In the genomic region with DNA sequence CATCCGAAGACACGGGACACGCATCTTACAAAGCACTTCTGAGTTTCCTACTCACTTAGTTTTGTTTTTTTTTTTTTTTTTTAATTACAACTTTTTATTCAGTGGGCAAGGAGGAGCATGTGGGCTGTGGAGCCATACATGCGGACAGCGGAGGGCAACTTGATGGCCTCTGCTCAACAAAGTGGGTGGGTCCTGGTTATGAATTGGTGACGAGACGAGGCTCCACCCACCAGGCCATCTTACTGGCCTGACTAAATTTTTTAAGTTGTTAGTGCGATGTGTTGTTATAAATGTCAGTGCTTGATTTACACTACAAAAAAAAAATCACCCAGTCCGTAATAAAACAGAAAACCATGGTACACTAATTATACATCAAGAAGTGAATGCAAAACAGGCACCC, we compare ENCODE assay signal across 13 mouse cellular contexts.
"Had no signal": no experiment of that assay in that cellular context is flagged by ENCODE, and none has a peak within 500 bp of the region (broad histone marks: within the 10 kb centered on the region; RNA-seq: fewer than 3 reads in every experiment).

No protein-coding gene starts in this region.

- DNase-seq: layer of hippocampus, adult 9-11 months; layer of hippocampus, postnatal 36 days; lung, embryonic 14.5 days; midbrain, embryonic 14.5 days; right cerebral cortex, adult 18-20 months; right cerebral cortex, postnatal 25 days; thymus, adult 18-20 months; thymus, postnatal 14 days had no signal

- ATAC-seq: liver, embryonic 12.5 days had no signal

- H3K27me3 ChIP-seq: limb, embryonic 15.5 days; liver, embryonic 12.5 days; neural tube, embryonic 15.5 days had no signal

- H3K9ac ChIP-seq: limb, embryonic 15.5 days; liver, embryonic 12.5 days; lung, embryonic 14.5 days; neural tube, embryonic 15.5 days had no signal

- H3K9me3 ChIP-seq: limb, embryonic 15.5 days; liver, embryonic 12.5 days; midbrain, embryonic 10.5 days; neural tube, embryonic 15.5 days had no signal

- H3K4me1 ChIP-seq: limb, embryonic 15.5 days; midbrain, embryonic 10.5 days; neural tube, embryonic 15.5 days had no signal

- H3K4me3 ChIP-seq: limb, embryonic 15.5 days; liver, embryonic 12.5 days; midbrain, embryonic 10.5 days; myocyte; neural tube, embryonic 15.5 days had no signal

- H3K27ac ChIP-seq: limb, embryonic 15.5 days; liver, embryonic 12.5 days; midbrain, embryonic 10.5 days; neural tube, embryonic 15.5 days had no signal

- H3K4me2 ChIP-seq: limb, embryonic 15.5 days; liver, embryonic 12.5 days; lung, embryonic 14.5 days; neural tube, embryonic 15.5 days had no signal
